Mouse (Mus musculus) embryo, embryonic 10 days (tissue): ENCODE measurements at regions not wholly inside any gene's neighbourhood (a gene's known extent, or its start where the extent isn't known, plus 50 kb on each side); places are given as distances from the start of the nearest gene placed in this dataset.

Source experiments
- DNase-seq: peaks from one replicate; pipeline ENCODE4 v3.0.0-alpha.2; 2015; ENCODE audit warnings: low spot score

GRCm38 (mm10) chr9:116331406-116331805 is 156.2 kb upstream of the Tgfbr2 start:
- no peak for DNase-seq

- DNase-seq, result no peak
Observed at GRCm38 (mm10) chr9:116330796-116331195, 155.6 kb upstream of the Tgfbr2 start.

- no peak for DNase-seq
Observed at GRCm38 (mm10) chr9:116329147-116329546, 154.0 kb upstream of the Tgfbr2 start.

GRCm38 (mm10) chr9:116328201-116328600 is 153.0 kb upstream of the Tgfbr2 start:
- no peak for DNase-seq

GRCm38 (mm10) chr9:116327080-116327479 is 151.9 kb upstream of the Tgfbr2 start:
- DNase-seq, result no peak

- no peak for DNase-seq
Observed at GRCm38 (mm10) chr9:116324971-116325370, 149.8 kb upstream of the Tgfbr2 start.

- DNase-seq, result no peak
Observed at GRCm38 (mm10) chr9:116323871-116324721, 148.9 kb upstream of the Tgfbr2 start.

- no peak for DNase-seq
Observed at GRCm38 (mm10) chr9:116321908-116322307, 146.7 kb upstream of the Tgfbr2 start.

- DNase-seq, result no peak
Observed at GRCm38 (mm10) chr9:116319421-116319820, 144.3 kb upstream of the Tgfbr2 start.

- DNase-seq, result no peak
Observed at GRCm38 (mm10) chr9:116316582-116317095, 141.5 kb upstream of the Tgfbr2 start.

GRCm38 (mm10) chr9:116314803-116315202 is 139.6 kb upstream of the Tgfbr2 start:
- no peak for DNase-seq

GRCm38 (mm10) chr9:116313932-116314790 is 139.0 kb upstream of the Tgfbr2 start:
- DNase-seq, result no peak

GRCm38 (mm10) chr9:116311364-116311763 is 136.2 kb upstream of the Tgfbr2 start:
- DNase-seq, result no peak

- no peak for DNase-seq
Observed at GRCm38 (mm10) chr9:116301602-116302001, 126.4 kb upstream of the Tgfbr2 start.

- peak; percentile 29 for DNase-seq
Observed at GRCm38 (mm10) chr9:116298791-116299190, 123.6 kb upstream of the Tgfbr2 start.

- no peak for DNase-seq
Observed at GRCm38 (mm10) chr9:116296349-116296748, 121.2 kb upstream of the Tgfbr2 start.

GRCm38 (mm10) chr9:116294073-116294472 is 118.9 kb upstream of the Tgfbr2 start:
- no peak for DNase-seq

- DNase-seq, result no peak
Observed at GRCm38 (mm10) chr9:116293110-116293509, 118.0 kb upstream of the Tgfbr2 start.

- DNase-seq, result no peak
Observed at GRCm38 (mm10) chr9:116291624-116292023, 116.5 kb upstream of the Tgfbr2 start.

- DNase-seq, result no peak
Observed at GRCm38 (mm10) chr9:116290896-116291295, 115.7 kb upstream of the Tgfbr2 start.

GRCm38 (mm10) chr9:116285691-116286431 is 110.7 kb upstream of the Tgfbr2 start:
- peak; percentile 11 for DNase-seq
